Mouse (Mus musculus) limb, embryonic 14.5 days (tissue): Measurements from ENCODE around the gene Smarcd1. TPM values are rescaled to one million over a fixed set of nuclear protein-coding genes. Genes with fewer than 3 reads are reported as not detected.

Source experiments
- ATAC-seq: fragments of 200-750 bp; cut with Nextera tagmentation; 2 replicates; pipeline ENCODE4 v1.8.0; 2017; ENCODE audit warnings: low read depth, moderate number of reproducible peaks, moderate TSS enrichment; ENCODE audit not compliant: low FRiP score
- DNase-seq: peaks from one replicate; pipeline ENCODE4 v3.0.0-alpha.2; 2015; ENCODE audit warnings: low spot score
- H3K27ac ChIP-seq: fragments of 300-500 bp; sonication (generic); replicated peaks from 2 replicates; pipeline ENCODE4 v1.5.1; 2014; ENCODE audit warnings: low read depth, mild to moderate bottlenecking, low read length, moderate library complexity, mixed read lengths
- H3K27me3 ChIP-seq: fragments of 300-500 bp; sonication (generic); 2 replicates; pipeline ENCODE4 v1.6.1; 2014; ENCODE audit warnings: low read length, mixed read lengths; ENCODE audit not compliant: control insufficient read depth, insufficient read depth
- H3K36me3 ChIP-seq: fragments of 300-500 bp; sonication (generic); 2 replicates; pipeline ENCODE4 v1.6.1; 2014; ENCODE audit warnings: mild to moderate bottlenecking, low read length, moderate library complexity, mixed read lengths; ENCODE audit not compliant: control insufficient read depth, insufficient read depth
- H3K4me1 ChIP-seq: fragments of 300-500 bp; sonication (generic); 2 replicates; pipeline ENCODE4 v1.6.1; 2014; ENCODE audit warnings: antibody characterized with exemption, low read length, mixed read lengths; ENCODE audit not compliant: control insufficient read depth, insufficient read depth
- H3K4me2 ChIP-seq: fragments of 300-500 bp; sonication (generic); replicated peaks from 2 replicates; pipeline ENCODE4 v1.6.1; 2014; ENCODE audit warnings: low read depth, mild to moderate bottlenecking, low read length, moderate library complexity; ENCODE audit not compliant: severe bottlenecking
- H3K4me3 ChIP-seq: fragments of 300-500 bp; sonication (generic); replicated peaks from 2 replicates; pipeline ENCODE4 v1.5.1; 2014; ENCODE audit warnings: low read length
- H3K9ac ChIP-seq: fragments of 300-500 bp; sonication (generic); 2 replicates; pipeline ENCODE4 v1.6.1; 2014; ENCODE audit warnings: mild to moderate bottlenecking, low read depth, low read length, moderate library complexity; ENCODE audit not compliant: severe bottlenecking
- H3K9me3 ChIP-seq: fragments of 300-500 bp; sonication (generic); 2 replicates; pipeline ENCODE4 v1.6.1; 2016; ENCODE audit warnings: low read length; ENCODE audit not compliant: control insufficient read depth
- POLR2A ChIP-seq: fragments of 200-500 bp; IDR thresholded peaks from 2 replicates; pipeline ENCODE4 v1.8.0; 2012; ENCODE audit warnings: inconsistent platforms, mild to moderate bottlenecking, moderate library complexity, borderline replicate concordance; ENCODE audit not compliant: insufficient read depth, insufficient read length; ENCODE audit errors: extremely low read depth
- WGBS: fragments of 180-500 bp; shearing (Covaris S2); extraction: QIAGEN DNeasy Blood & Tissue Kit; methylation state at CpG from one replicate; pipeline ENCODE4 v1.1.7; 2014; 5-methylcytosine and 5-hydroxymethylcytosine counted together
- polyA plus RNA-seq, 2 experiments: library from polyadenylated mRNA; depleted of rRNA in 1 of 2; stranded (reverse) in 1 of 2; unstranded in 1 of 2; fragments of >200 nt; fragmentation: Nextera tagmentation in 1 of 2; extraction: Ambion mirVana in 1 of 2; gene quantifications; 2 replicates each; pipeline versions ENCODE4 v1.2.1 to v1.2.3; 2012 to 2014

The Smarcd1 gene
- polyA plus RNA-seq, 2 experiments: 41.9 to 77.1 TPM

DNA sequence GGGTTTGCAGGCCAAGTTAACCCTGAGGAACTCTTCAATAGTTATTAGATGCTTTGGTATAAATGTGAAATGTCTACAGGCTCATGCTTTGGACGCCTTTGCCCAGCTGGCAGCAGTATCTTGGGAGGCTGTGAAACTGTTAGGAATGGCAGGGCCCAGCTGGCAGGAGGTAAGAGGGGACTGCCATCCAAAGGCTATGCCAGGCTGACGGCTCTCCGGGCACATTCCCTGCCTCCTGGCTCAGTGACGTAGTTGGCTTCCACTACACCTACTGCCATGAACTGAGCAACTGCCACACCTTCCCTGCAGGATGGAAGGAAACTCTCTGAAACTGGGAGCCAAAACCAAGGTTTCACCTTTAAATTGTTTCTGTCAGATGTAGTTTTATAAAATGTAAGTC, 38.3 kb downstream of the Smarcd1 start:
- H3K4me3 ChIP-seq: no peak overlapping the region
- no peak overlapping the region for H3K27ac ChIP-seq
- no peaks in the 10 kb centered on the region for H3K9me3 ChIP-seq
- TF ChIP-seq POLR2A: no peak
- ATAC-seq (no peak), DNase-seq (no peak)
- WGBS: over 99% methylated on average over 4 of the region's 4 CpGs
- no peak overlapping the region for H3K4me2 ChIP-seq
- no peaks in the 10 kb centered on the region for H3K27me3 ChIP-seq
- H3K36me3 ChIP-seq: peaks cover 79% of the 10 kb centered on the region
- H3K9ac ChIP-seq: no peak overlapping the region
- no peaks in the 10 kb centered on the region for H3K4me1 ChIP-seq

DNA sequence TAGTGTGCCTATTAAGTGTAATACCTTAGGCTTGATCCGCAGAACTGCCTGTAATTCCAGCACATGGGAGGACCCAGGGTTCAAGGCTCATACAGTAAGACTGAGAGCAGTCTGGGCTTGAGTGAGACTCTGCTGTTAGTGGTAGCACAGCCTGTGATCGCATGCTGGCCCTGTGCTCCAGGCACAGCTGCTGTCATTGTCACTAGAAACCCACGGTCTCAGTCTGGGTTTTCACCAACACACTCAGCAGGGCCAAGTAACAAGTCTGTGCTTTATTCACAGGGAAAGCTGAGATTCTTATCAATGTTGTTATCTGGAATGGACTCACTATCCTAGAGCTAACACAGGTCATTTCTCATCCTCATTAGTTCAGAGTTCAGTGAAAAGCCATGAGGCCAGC, 52.3 kb downstream of the Smarcd1 start:
- H3K4me2 ChIP-seq: no peak overlapping the region
- H3K4me1 ChIP-seq: no peaks in the 10 kb centered on the region
- H3K27me3 ChIP-seq: no peaks in the 10 kb centered on the region
- ATAC-seq (no peak), DNase-seq (no peak)
- peaks cover 3% of the 10 kb centered on the region; the same call in 1 of the 2 replicates for H3K36me3 ChIP-seq
- WGBS: 75% methylated on average over 3 of the region's 3 CpGs
- H3K9ac ChIP-seq: no peak overlapping the region
- no peak for TF ChIP-seq POLR2A
- H3K27ac ChIP-seq: no peak overlapping the region
- no peak overlapping the region for H3K4me3 ChIP-seq
- no peaks in the 10 kb centered on the region for H3K9me3 ChIP-seq

Other genes with a start within 250 kb of the Smarcd1 start
- gene Nckap5l, start 244.4 kb upstream of the Smarcd1 start, polyA plus RNA-seq (2012; rRNA removed): 24.4 and 32.4 TPM in 2 replicates
- 14.1 and 19.3 TPM in 2 replicates for gene Nckap5l, start 244.4 kb upstream of the Smarcd1 start, polyA plus RNA-seq (2014; fragmentation: Nextera tagmentation; extraction: Ambion mirVana)
- gene Bcdin3d, start 227.4 kb upstream of the Smarcd1 start, polyA plus RNA-seq (2012; rRNA removed): 9.0 and 9.2 TPM in 2 replicates
- 13.6 and 14.5 TPM in 2 replicates for gene Bcdin3d, start 227.4 kb upstream of the Smarcd1 start, polyA plus RNA-seq (2014; fragmentation: Nextera tagmentation; extraction: Ambion mirVana)
- 0.21 and 0.27 TPM in 2 replicates for gene Faim2, start 174.0 kb upstream of the Smarcd1 start, polyA plus RNA-seq (2012; rRNA removed)
- 0.10 and 0.21 TPM in 2 replicates for gene Faim2, start 174.0 kb upstream of the Smarcd1 start, polyA plus RNA-seq (2014; fragmentation: Nextera tagmentation; extraction: Ambion mirVana)
- not detected in 2 replicates for gene Aqp2, start 123.1 kb upstream of the Smarcd1 start, polyA plus RNA-seq (2012; rRNA removed)
- not detected in 2 replicates for gene Aqp2, start 123.1 kb upstream of the Smarcd1 start, polyA plus RNA-seq (2014; fragmentation: Nextera tagmentation; extraction: Ambion mirVana)
- gene Aqp5, start 111.3 kb upstream of the Smarcd1 start, polyA plus RNA-seq (2012; rRNA removed): 0.26 TPM in 2 replicates
- 0.28 and 0.47 TPM in 2 replicates for gene Aqp5, start 111.3 kb upstream of the Smarcd1 start, polyA plus RNA-seq (2014; fragmentation: Nextera tagmentation; extraction: Ambion mirVana)
- gene Aqp6, start 100.7 kb upstream of the Smarcd1 start, polyA plus RNA-seq (2012; rRNA removed): 0.03 TPM in 1 of 2 replicates, not detected in the other
- not detected in 2 replicates for gene Aqp6, start 100.7 kb upstream of the Smarcd1 start, polyA plus RNA-seq (2014; fragmentation: Nextera tagmentation; extraction: Ambion mirVana)
- 102 and 107 TPM in 2 replicates for gene Racgap1, start 50.5 kb upstream of the Smarcd1 start, polyA plus RNA-seq (2012; rRNA removed)
- 82.1 and 92.4 TPM in 2 replicates for gene Racgap1, start 50.5 kb upstream of the Smarcd1 start, polyA plus RNA-seq (2014; fragmentation: Nextera tagmentation; extraction: Ambion mirVana)
- gene Asic1, start 31.8 kb upstream of the Smarcd1 start, polyA plus RNA-seq (2012; rRNA removed): 3.4 TPM in 2 replicates
- gene Asic1, start 31.8 kb upstream of the Smarcd1 start, polyA plus RNA-seq (2014; fragmentation: Nextera tagmentation; extraction: Ambion mirVana): 1.4 and 1.9 TPM in 2 replicates
- gene Gm17349, start 3.4 kb downstream of the Smarcd1 start, polyA plus RNA-seq (2012; rRNA removed): 0.63 TPM in 1 of 2 replicates, not detected in the other
- not detected in 2 replicates for gene Gm17349, start 3.4 kb downstream of the Smarcd1 start, polyA plus RNA-seq (2014; fragmentation: Nextera tagmentation; extraction: Ambion mirVana)
- gene Gpd1, start 15.4 kb downstream of the Smarcd1 start, polyA plus RNA-seq (2012; rRNA removed): 1.4 TPM in 2 replicates
- gene Gpd1, start 15.4 kb downstream of the Smarcd1 start, polyA plus RNA-seq (2014; fragmentation: Nextera tagmentation; extraction: Ambion mirVana): 0.15 and 0.22 TPM in 2 replicates
- 157 and 199 TPM in 2 replicates for gene Cox14, start 23.5 kb downstream of the Smarcd1 start, polyA plus RNA-seq (2012; rRNA removed)
- 174 and 194 TPM in 2 replicates for gene Cox14, start 23.5 kb downstream of the Smarcd1 start, polyA plus RNA-seq (2014; fragmentation: Nextera tagmentation; extraction: Ambion mirVana)
- 75.1 and 89.2 TPM in 2 replicates for gene Cers5, start 70.8 kb downstream of the Smarcd1 start, polyA plus RNA-seq (2012; rRNA removed)
- gene Cers5, start 70.8 kb downstream of the Smarcd1 start, polyA plus RNA-seq (2014; fragmentation: Nextera tagmentation; extraction: Ambion mirVana): 84.9 and 85.8 TPM in 2 replicates
- 65.9 and 81.2 TPM in 2 replicates for gene Lima1, start 173.3 kb downstream of the Smarcd1 start, polyA plus RNA-seq (2012; rRNA removed)
- gene Lima1, start 173.3 kb downstream of the Smarcd1 start, polyA plus RNA-seq (2014; fragmentation: Nextera tagmentation; extraction: Ambion mirVana): 76.0 and 87.3 TPM in 2 replicates